Mouse (Mus musculus): ENCODE measurements at regions not wholly inside any gene's neighbourhood (a gene's known extent, or its start where the extent isn't known, plus 50 kb on each side); places are given as distances from the start of the nearest gene placed in this dataset.

GRCm38 (mm10) chr14:61665815-61666214 is 58.6 kb downstream of the Kcnrg start:
- CTCF ChIA-PET = interaction anchor here (1.2 kb wide), 1 partner anchor 20 kb away, joined by 3 read pairs; no protein-coding TSS in a partner anchor

GRCm38 (mm10) chr14:61673184-61673583 is 65.9 kb downstream of the Kcnrg start:
- CTCF ChIA-PET = no interaction called here

DNA sequence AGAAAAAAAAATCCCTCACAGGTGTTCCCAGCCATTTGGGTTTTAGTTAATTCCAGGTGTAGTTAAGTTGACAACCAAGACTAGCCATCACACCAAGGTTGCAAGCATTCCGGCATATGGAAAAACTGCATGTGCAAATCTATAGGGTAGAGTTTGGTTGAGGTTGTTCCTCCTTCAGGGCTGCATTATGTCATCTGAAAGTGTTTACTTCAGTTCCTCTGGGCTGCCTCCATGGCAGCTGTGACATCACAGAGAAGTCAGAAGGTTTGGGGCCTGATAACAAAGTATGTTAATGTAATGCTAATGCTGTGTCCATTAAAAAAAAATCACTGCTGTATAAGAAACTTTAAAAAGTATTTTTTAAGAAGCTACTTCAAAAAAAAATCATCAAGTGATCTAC is 70.8 kb downstream of the Kcnrg start:
- CTCF ChIA-PET = no interaction called here

- CTCF ChIA-PET = interaction anchor here (0.5 to 0.6 kb wide), 3 partner anchors 55 to 156 kb away, joined by 3 to 6 read pairs (median 4); no protein-coding TSS in a partner anchor
These were observed 73.8 kb downstream of the Kcnrg start for GRCm38 (mm10) chr14:61680818-61681707.

- CTCF ChIA-PET = interaction anchor here (0.5 to 0.6 kb wide), 4 partner anchors 54 to 155 kb away, joined by 3 to 6 read pairs (median 4); no protein-coding TSS in a partner anchor
These were observed 74.7 kb downstream of the Kcnrg start for GRCm38 (mm10) chr14:61681708-61682701.

- CTCF ChIA-PET = no interaction called here
These were observed 75.6 kb downstream of the Kcnrg start for GRCm38 (mm10) chr14:61682721-61683355.

GRCm38 (mm10) chr14:61683356-61683740 is 76.1 kb downstream of the Kcnrg start:
- CTCF ChIA-PET = interaction anchor here (1.1 kb wide), 1 partner anchor 53 kb away, joined by 4 read pairs; no protein-coding TSS in a partner anchor

GRCm38 (mm10) chr14:61683791-61684411 is 76.6 kb downstream of the Kcnrg start:
- CTCF ChIA-PET = interaction anchor here (0.6 to 1.1 kb wide), 3 partner anchors 54 to 133 kb away, joined by 3 to 12 read pairs (median 4); no protein-coding TSS in a partner anchor

DNA sequence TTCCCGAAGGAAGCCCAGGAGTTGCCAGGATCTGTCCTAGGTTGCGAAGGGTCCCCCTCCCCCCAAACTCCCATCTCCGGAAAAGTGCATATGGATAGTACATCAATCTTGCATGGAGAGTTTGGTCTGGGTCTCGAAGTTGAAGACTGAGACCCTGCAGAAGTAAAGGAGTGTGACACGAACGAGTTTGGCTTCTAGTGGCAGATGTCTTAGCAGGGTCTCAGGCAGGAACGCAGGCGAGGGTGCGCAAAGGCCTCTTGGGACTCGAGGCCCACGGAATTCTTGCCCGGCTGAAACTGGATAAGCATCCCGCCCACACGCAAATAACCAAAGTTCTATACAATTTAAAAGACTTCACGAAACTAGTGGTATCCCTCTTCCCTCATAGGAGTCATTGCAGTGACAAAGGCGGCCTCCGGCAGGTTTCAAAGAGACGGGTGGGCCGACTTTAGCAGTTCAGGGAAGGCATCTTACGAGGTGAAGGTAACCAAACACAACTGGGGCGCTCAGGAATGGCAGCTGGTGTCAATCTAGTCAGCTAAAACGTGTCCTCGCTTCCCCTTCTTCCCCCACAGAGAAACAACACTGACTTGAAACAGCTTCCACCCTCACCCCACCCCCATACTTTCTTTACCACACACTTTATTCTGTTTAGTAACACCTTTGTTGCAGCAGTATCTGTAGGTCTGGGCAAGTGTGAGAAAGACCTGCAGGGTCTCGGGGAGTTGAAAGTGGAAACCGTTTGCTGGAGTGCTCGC is 77.4 kb downstream of the Kcnrg start:
- CTCF ChIA-PET = interaction anchor here (0.7 to 1.4 kb wide), 4 partner anchors 11 to 133 kb away, joined by 3 to 12 read pairs (median 4); no protein-coding TSS in a partner anchor

DNA sequence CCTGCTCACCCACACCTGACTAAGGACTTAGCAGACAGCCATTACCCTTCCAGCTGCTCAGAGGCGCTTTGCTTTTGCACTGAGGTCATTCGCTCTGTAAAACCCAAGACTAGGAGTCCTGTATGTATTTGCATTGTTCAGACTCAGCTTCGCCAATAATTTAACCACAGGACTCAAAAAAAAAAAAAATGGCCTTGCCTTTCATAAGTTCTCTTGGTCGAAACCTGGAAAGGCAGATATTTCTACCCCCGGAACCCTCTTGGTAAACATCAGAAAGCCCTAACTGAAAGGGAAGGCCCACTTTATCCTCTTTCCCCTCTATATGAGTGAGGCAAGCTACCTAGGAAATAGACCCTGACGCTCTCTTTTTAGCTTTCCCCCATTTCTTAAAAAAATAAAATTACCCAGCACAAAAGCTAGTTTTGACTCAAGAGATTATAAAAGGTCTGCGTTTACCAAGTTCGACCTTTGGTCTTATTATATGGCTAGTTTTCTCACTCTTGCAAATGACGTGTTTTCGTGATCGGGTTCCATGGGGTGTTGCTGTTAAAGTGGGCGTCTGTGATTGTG is 78.1 kb downstream of the Kcnrg start:
- CTCF ChIA-PET = interaction anchor here (1.0 to 1.4 kb wide), 2 partner anchors 10 to 19 kb away, joined by 3 to 4 read pairs; no protein-coding TSS in a partner anchor

DNA sequence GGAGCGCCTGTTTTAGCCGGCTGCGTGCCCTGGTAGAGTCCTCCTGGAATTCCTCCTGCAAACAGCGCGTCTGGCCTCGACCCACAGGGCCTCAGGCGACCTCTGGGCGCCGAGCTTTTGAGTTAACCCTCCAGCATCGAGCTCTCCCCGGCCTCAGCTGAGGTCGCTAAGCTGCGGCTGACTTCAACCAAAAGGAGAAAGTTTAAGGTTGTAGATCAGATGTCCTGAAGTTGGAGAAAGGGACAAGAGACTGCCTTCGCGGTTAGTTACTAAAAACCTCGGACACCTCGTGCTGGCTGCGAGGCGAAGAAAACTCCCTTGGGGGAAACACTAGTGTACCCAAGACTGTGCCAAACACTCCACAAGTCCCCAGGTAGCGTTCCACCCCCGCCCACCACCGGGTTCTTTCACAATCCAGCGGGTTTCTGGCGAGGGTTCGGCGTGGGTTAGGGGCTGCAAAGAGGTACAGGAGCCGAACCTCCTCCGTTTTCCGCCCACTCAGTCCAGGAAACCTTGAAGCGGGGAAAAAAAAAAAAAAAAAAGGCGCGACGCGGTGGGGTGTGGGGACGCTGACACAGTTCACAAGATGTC is 78.9 kb downstream of the Kcnrg start:
- CTCF ChIA-PET = interaction anchor here (1.4 kb wide), 1 partner anchor 20 kb away, joined by 3 read pairs; no protein-coding TSS in a partner anchor

GRCm38 (mm10) chr14:61686821-61687341 is 79.6 kb downstream of the Kcnrg start:
- CTCF ChIA-PET = interaction anchor here (0.7 kb wide), 2 partner anchors 565 to 1131 kb away, joined by 3 to 16 read pairs; no protein-coding TSS in a partner anchor

- CTCF ChIA-PET = interaction anchor here (0.6 to 0.7 kb wide), 6 partner anchors 17 to 1131 kb away, joined by 3 to 16 read pairs (median 6); no protein-coding TSS in a partner anchor
These were observed 80.2 kb downstream of the Kcnrg start for GRCm38 (mm10) chr14:61687346-61688012.

DNA sequence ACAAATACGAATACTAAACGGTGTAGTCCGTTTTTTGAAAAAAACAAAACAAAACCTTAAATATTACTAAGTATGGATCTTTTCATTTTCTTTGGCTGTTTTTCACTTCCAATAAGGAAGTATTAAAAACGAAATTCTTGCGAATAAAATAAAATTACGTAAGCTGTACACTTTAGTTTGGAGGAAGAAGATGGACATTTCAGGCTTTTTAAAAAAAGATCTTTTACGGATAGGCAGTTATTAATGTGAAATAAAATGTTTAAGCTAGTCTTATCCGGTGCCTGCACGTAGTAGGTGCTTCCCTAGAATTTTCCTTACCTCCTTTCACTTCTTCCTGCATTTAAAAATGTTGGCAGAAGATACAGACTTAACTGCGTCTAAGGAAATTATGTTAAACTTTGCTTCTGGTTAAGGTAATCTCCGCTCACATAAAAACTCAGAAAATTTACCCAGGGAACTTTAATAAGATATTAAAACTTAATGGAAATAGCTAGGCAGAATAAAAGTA is 80.8 kb downstream of the Kcnrg start:
- CTCF ChIA-PET = interaction anchor here (0.6 to 0.7 kb wide), 4 partner anchors 9 to 57 kb away, joined by 3 to 10 read pairs (median 6); no protein-coding TSS in a partner anchor

- CTCF ChIA-PET = interaction anchor here (0.7 kb wide), 1 partner anchor 9 kb away, joined by 3 read pairs; no protein-coding TSS in a partner anchor
These were observed 81.4 kb downstream of the Kcnrg start for GRCm38 (mm10) chr14:61688666-61689065.

DNA sequence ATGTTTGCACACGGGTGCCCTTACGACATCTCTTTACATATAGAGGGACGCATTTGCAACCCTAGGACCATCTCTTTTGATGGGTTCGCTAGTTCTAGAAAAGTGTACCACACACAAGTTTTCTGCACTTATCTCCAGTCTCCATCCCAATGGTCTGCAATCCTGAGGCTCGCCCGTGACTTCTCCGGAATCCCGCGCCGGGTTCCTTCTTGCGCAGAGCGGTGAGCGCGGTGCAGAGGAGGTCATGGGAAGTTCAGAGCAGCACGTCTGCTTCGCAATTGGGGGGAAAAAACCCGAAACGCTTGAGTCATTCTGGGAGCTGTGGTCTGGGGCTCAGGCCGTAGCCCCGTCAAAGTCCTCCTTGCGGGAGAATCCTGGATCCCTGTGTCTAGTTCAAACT is 82.0 kb downstream of the Kcnrg start:
- CTCF ChIA-PET = no interaction called here

- CTCF ChIA-PET = no interaction called here
These were observed 82.5 kb downstream of the Kcnrg start for GRCm38 (mm10) chr14:61689776-61690175.
